Mouse (Mus musculus) neural tube, embryonic 13.5 days (tissue): ENCODE results near the gene Homer2. TPM values are rescaled to one million over a fixed set of nuclear protein-coding genes. Genes with fewer than 3 reads are reported as not detected.

Source experiments
- ATAC-seq: fragments of 200-750 bp; cut with Nextera tagmentation; 2 replicates; pipeline ENCODE4 v1.8.0; 2017; ENCODE audit warnings: low read depth, mild to moderate bottlenecking, moderate TSS enrichment, moderate library complexity
- H3K27ac ChIP-seq: fragments of 300-500 bp; sonication (generic); replicated peaks from 2 replicates; pipeline ENCODE4 v1.5.1; 2015; ENCODE audit warnings: moderate library complexity, mild to moderate bottlenecking, inconsistent platforms
- H3K27me3 ChIP-seq: fragments of 300-500 bp; sonication (generic); 2 replicates; pipeline ENCODE4 v1.6.1; 2015; ENCODE audit warnings: mild to moderate bottlenecking, inconsistent platforms
- H3K36me3 ChIP-seq: fragments of 300-500 bp; sonication (generic); 2 replicates; pipeline ENCODE4 v1.6.1; 2015; ENCODE audit warnings: mild to moderate bottlenecking, inconsistent platforms
- H3K4me1 ChIP-seq: fragments of 300-500 bp; sonication (generic); replicated peaks from 2 replicates; pipeline ENCODE4 v1.6.1; 2015; ENCODE audit warnings: inconsistent platforms
- H3K4me2 ChIP-seq: fragments of 300-500 bp; sonication (generic); 2 replicates; pipeline ENCODE4 v1.6.1; 2015; ENCODE audit warnings: inconsistent platforms, mild to moderate bottlenecking, moderate library complexity
- H3K4me3 ChIP-seq: fragments of 300-500 bp; sonication (generic); 2 replicates; pipeline ENCODE4 v1.5.1; 2015; ENCODE audit warnings: mild to moderate bottlenecking, inconsistent platforms
- H3K9ac ChIP-seq: fragments of 300-500 bp; sonication (generic); 2 replicates; pipeline ENCODE4 v1.6.1; 2015; ENCODE audit warnings: moderate library complexity, mild to moderate bottlenecking, inconsistent platforms
- H3K9me3 ChIP-seq: fragments of 300-500 bp; sonication (generic); 2 replicates; pipeline ENCODE4 v1.6.1; 2016; ENCODE audit warnings: inconsistent platforms
- WGBS: fragments of 180-500 bp; shearing (Covaris S2); methylation state at CpG from one replicate; pipeline ENCODE4 v1.1.7; 2015; 5-methylcytosine and 5-hydroxymethylcytosine counted together
- polyA plus RNA-seq: library from polyadenylated mRNA; unstranded; fragments of >200 nt; fragmentation: Nextera tagmentation; extraction: Ambion mirVana; gene quantifications from 2 replicates; pipeline ENCODE4 v1.2.1, GENCODE M21; 2015

Homer2 gene
- polyA plus RNA-seq, 1 experiment from 2014 or later, result 30.5 TPM

DNA sequence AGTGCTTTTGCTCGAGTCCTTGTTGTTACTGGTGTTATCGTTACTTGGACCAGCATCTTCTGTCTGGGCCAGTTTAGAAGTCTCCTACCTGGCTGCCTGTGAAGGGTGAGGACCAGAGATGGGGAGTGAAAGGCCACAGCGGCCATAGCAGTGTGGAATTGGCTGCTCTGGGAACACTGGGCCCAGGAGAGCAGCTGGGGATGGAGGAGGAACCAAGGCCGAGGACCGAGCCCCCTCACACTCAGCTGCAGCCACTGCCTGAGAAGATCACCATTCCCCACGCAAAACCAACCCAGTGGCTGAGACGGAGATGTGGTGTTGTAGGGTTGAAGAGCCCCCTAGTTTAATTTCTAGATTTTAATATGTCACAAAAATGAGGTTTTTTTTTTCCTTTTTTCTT is 142.6 kb downstream of the Homer2 start:
- 78% methylated on average over 7 of the region's 7 CpGs for WGBS
- H3K27ac ChIP-seq, result no peak overlapping the region
- no peaks in the 10 kb centered on the region for H3K9me3 ChIP-seq
- ATAC-seq, result no peak
- H3K4me2 ChIP-seq, result no peak overlapping the region
- H3K27me3 ChIP-seq, result no peaks in the 10 kb centered on the region
- peaks cover 6% of the 10 kb centered on the region; the same call in 1 of the 2 replicates for H3K4me1 ChIP-seq
- H3K36me3 ChIP-seq, result no peaks in the 10 kb centered on the region
- no peak overlapping the region for H3K4me3 ChIP-seq
- no peak overlapping the region for H3K9ac ChIP-seq

DNA sequence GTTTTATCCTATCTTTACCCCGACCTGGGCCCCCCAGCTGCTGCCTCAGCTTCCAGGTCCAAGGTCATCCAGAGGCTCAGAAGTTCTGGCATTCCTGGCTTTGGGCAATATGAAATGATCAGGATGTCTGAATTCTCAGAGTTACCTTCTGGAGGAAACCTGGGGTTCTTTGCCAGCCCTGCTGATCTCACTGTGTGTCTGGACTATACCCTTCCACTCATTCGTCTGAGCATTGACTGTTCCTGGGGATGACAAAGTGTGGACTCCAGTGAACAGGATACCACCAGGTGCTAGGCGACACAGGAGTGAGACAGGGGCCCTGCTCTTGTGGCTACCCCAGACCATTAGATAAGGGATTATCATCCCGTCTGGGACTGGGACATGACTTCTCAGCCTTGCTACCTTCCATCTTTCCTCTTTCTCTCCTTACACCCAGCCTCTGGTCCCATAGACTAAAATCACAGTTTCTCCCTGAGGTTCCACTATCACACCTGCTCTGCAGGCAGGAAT is 143.8 kb downstream of the Homer2 start:
- no peak overlapping the region for H3K9ac ChIP-seq
- WGBS, result 79% methylated on average over 4 of the region's 4 CpGs
- ATAC-seq, result no peak
- no peaks in the 10 kb centered on the region for H3K9me3 ChIP-seq
- no peak overlapping the region for H3K4me3 ChIP-seq
- no peaks in the 10 kb centered on the region for H3K36me3 ChIP-seq
- H3K27ac ChIP-seq, result no peak overlapping the region
- no peaks in the 10 kb centered on the region for H3K27me3 ChIP-seq
- no peak overlapping the region for H3K4me2 ChIP-seq
- H3K4me1 ChIP-seq, result peaks cover 6% of the 10 kb centered on the region; the same call in 1 of the 2 replicates

DNA sequence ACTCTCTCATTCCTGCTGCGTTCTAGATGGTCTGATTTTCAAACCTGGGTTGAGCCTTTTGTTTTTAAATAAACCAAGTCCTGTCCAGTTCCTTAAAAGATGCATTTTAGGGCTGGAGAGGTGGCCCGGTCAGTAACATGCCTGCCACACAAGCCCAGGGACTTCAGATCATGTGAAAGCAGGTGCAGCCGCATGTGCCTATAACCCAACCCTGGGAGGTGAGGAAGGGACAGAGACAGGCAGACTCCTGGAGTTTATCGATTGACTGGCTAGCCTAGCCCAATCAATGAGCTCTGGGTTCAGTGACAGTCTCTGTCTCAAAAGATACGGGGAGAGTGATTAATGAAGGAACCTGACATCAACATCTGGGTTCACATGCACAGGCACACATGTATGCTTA is 146.1 kb downstream of the Homer2 start:
- Histone ChIP-seq H3K36me3 (no peaks in the 10 kb centered on the region), H3K4me2 (no peak overlapping the region), H3K4me3 (no peak overlapping the region), H3K4me1 (peaks cover 6% of the 10 kb centered on the region; the same call in 1 of the 2 replicates), H3K9me3 (no peaks in the 10 kb centered on the region), H3K9ac (no peak overlapping the region), H3K27me3 (no peaks in the 10 kb centered on the region), H3K27ac (no peak overlapping the region)
- no peak for ATAC-seq
- 74% methylated on average over 5 of the region's 5 CpGs for WGBS

DNA sequence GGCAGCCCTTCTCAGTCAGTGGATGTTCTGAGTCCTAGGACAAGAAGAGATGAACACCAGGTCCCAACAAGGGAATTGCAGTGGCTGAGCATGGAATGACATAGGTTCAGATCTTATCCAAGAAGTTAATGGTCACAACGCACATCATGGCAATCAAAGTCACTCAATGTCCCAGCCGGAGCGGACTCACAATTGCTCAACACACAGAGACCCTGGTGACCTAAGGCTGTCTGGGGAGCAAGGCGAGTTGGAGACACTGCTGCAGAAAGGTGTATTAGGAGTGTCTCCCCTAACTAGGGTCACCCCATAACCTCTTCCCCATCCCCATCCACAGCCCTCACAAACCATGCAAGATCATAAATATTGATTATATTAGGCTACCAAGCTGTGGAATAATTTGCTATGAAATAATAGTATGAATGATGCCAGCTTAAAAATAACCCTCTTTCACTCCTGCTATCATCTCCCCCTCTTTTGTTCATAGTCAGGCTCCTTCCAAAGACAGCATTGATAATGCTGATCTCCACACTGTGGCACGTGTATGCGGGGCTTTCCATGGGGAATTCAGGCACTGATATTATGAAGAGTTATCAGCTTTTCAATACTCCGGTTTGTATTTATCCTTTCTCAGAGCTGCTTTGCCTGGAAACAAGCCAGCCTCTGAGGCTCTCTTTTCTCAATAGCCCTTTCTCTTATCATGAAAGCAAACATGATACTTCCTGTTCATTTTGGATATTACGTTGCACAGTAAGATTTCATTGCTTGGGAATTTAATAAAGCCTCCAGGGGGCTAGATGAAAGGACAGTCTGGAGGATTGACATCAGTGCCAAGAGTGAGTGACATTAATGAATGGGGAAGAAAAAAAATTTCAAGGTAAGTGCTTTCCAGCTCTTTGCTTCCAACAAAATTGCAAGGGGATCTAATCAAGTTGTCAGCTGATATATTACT is 147.0 kb downstream of the Homer2 start:
- no peak overlapping the region for H3K4me2 ChIP-seq
- peaks cover 6% of the 10 kb centered on the region; the same call in 1 of the 2 replicates for H3K4me1 ChIP-seq
- no peak overlapping the region for H3K9ac ChIP-seq
- no peak overlapping the region for H3K4me3 ChIP-seq
- 72% methylated on average over 8 of the region's 8 CpGs for WGBS
- no peaks in the 10 kb centered on the region for H3K36me3 ChIP-seq
- no peaks in the 10 kb centered on the region for H3K27me3 ChIP-seq
- no peak overlapping the region for H3K27ac ChIP-seq
- no peaks in the 10 kb centered on the region for H3K9me3 ChIP-seq
- no peak for ATAC-seq

DNA sequence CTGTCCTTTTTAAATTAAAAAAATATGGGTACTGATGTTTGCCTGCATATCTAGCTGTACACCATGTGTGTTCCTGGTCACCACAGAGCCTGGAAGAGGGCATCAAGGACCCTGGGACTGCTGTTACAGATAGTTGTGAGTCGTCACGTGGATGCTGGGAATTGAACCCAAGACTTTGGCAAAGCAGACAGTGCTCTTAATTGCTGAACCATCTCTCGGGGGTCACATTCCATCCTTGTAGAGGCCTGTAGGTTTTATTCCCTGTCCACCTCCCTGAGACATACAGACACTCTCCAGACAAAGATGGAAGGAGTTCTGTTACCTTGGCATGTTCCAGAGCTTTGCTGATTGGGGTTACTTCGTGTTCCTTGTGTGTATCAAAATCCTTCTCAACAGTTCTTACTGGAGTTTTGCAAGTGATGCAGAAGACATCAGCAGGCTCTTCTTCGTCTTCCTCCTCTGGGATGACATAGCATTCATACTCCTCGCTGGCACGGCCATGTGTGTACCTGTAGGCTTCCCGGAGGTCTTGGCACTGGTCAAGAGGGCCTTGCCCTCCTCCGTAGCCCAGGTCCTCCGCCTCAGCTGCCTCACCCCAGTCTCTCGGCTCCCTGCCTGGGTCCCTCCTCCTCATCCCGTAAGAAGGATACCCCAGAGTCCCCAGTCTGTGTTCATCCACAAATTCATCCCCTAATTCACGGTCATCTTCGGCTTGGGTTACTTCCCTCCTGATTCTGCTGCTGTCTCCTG is 147.9 kb downstream of the Homer2 start:
- ATAC-seq, result no peak
- Histone ChIP-seq H3K9ac (no peak overlapping the region), H3K4me1 (peaks cover 6% of the 10 kb centered on the region; the same call in 1 of the 2 replicates), H3K9me3 (no peaks in the 10 kb centered on the region), H3K36me3 (no peaks in the 10 kb centered on the region), H3K4me2 (no peak overlapping the region), H3K27ac (no peak overlapping the region), H3K27me3 (no peaks in the 10 kb centered on the region), H3K4me3 (no peak overlapping the region)
- WGBS, result 89% methylated on average over 14 of the region's 14 CpGs

DNA sequence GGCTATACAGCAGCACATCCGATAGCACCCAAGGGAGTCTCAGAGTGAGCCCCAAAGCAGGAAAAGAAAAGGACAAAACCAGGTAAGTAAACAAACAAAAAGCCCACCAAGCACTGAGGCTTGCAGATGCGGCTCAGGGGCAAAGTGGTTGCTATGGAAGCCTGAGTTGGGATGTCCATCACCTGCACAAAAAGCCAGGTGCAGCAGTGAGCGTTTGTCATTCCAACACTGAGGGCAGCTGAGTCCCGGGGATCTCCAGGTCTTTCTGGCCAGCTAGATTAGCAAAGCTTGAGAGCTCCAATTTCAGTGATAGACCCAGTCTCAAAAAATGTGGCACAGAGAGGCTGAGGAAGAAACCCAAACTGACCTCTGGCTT is 149.4 kb downstream of the Homer2 start:
- Histone ChIP-seq H3K27ac (no peak overlapping the region), H3K36me3 (no peaks in the 10 kb centered on the region), H3K9ac (no peak overlapping the region), H3K27me3 (no peaks in the 10 kb centered on the region), H3K4me2 (no peak overlapping the region), H3K4me1 (peaks cover 6% of the 10 kb centered on the region; the same call in 1 of the 2 replicates), H3K9me3 (no peaks in the 10 kb centered on the region), H3K4me3 (no peak overlapping the region)
- WGBS, result 72% methylated on average over 4 of the region's 4 CpGs
- ATAC-seq, result no peak

DNA sequence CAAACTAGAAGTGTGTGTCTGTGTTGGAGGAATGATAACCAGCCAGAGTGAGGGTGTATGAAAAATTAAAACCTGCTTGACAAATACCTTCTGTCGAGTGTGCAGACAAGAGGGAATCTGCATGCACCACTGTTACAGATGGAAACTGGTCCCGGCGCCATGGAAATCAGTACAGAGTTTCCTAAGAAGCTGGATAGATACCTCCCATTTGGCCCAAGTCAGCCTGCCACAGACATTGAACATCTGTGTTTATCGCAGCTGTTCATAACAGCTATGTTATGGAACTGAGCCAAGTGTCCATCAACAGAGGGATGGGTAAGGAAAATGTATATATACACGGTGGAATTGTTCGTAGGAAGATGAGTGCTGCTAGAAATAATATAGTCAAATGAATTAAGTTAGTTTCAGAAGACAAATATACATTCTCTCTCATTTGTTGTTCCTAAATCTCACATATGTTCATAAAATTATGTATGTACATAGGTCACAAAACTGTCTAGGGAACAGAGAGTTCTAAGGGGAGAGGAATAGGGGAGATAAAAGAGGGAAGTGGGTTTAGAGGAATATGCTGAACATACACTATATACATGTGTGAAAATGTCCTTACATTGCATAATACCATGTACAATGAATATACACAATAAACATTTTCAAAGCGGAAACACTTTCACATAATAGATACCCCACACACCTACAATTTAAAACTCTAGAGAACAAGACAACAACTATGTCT is 149.9 kb downstream of the Homer2 start:
- H3K4me2 ChIP-seq, result no peak overlapping the region
- H3K9ac ChIP-seq, result no peak overlapping the region
- WGBS, result 77% methylated on average over 7 of the region's 7 CpGs
- no peaks in the 10 kb centered on the region for H3K9me3 ChIP-seq
- no peak for ATAC-seq
- no peak overlapping the region for H3K4me3 ChIP-seq
- H3K4me1 ChIP-seq, result peaks cover 6% of the 10 kb centered on the region; the same call in 1 of the 2 replicates
- no peaks in the 10 kb centered on the region for H3K36me3 ChIP-seq
- H3K27me3 ChIP-seq, result no peaks in the 10 kb centered on the region
- H3K27ac ChIP-seq, result no peak overlapping the region

DNA sequence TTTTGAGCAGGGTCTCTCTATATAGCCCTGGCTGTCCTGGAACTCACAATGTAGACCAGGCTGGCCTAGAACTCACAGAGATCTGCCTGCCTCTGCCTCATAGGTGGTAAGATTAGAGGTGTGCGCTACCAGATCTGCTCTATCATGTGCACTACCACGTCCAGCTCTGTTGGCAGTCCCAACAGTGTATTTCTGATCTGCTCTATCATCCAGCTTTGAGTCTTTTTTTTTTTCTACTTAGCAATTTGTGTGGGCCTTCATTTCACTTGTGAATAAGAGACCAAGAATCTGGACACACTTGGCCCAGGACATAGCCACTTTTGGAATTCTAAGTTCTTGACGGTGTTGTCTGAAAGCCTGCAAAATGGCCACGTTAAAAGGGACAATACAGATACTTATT is 150.5 kb downstream of the Homer2 start:
- Histone ChIP-seq H3K4me1 (peaks cover 6% of the 10 kb centered on the region; the same call in 1 of the 2 replicates), H3K4me3 (no peak overlapping the region), H3K36me3 (no peaks in the 10 kb centered on the region), H3K9ac (no peak overlapping the region), H3K27me3 (no peaks in the 10 kb centered on the region), H3K9me3 (no peaks in the 10 kb centered on the region), H3K4me2 (no peak overlapping the region), H3K27ac (no peak overlapping the region)
- 88% methylated on average over 4 of the region's 4 CpGs for WGBS
- ATAC-seq, result no peak

DNA sequence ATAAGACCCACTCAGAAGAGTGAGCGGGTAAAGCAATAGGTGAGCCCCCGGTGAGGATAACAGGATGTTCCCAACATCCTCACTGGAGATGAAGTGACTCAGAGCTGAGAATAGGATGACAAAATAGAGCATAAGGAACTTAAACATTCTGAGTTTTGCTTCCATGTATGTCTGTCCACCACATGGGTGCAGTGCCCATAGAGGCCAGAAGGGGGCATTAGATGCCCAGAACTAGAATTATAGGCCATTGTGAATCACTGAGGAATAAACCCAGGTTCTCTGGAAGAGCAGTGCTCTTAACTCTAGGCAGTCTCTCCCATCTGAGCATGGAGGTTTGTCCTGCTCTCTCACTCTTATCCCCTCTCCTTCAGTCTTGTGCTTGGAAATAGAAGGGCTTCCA is 153.0 kb downstream of the Homer2 start:
- Histone ChIP-seq H3K27ac (no peak overlapping the region), H3K4me1 (no peaks in the 10 kb centered on the region), H3K27me3 (no peaks in the 10 kb centered on the region), H3K9me3 (no peaks in the 10 kb centered on the region), H3K4me3 (no peak overlapping the region), H3K4me2 (no peak overlapping the region), H3K9ac (no peak overlapping the region), H3K36me3 (no peaks in the 10 kb centered on the region)
- 77% methylated on average over 2 of the region's 2 CpGs for WGBS
- ATAC-seq, result no peak

DNA sequence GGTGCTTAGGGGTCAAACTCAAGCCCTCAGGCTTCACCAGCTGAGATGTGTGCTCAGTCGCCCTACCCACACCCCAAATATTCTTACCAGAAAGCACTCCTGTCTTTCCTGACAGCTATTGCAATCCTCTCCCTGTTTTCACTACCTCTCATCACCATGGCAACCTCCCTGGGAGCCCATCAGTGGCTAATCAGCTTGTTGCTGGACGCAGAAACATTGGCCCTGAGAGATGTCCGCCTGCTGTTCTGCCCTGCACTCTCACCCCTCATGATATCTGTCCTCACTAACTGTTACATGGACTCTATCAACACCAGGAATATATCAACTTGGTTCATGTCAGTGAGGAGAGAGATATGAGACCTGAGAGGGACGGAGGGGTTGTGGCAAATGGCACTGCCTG is 153.7 kb downstream of the Homer2 start:
- H3K36me3 ChIP-seq, result no peaks in the 10 kb centered on the region
- 55% methylated on average over 4 of the region's 4 CpGs for WGBS
- H3K27me3 ChIP-seq, result no peaks in the 10 kb centered on the region
- H3K4me3 ChIP-seq, result no peak overlapping the region
- H3K4me1 ChIP-seq, result no peaks in the 10 kb centered on the region
- no peak overlapping the region for H3K27ac ChIP-seq
- H3K4me2 ChIP-seq, result no peak overlapping the region
- H3K9me3 ChIP-seq, result no peaks in the 10 kb centered on the region
- ATAC-seq, result no peak
- H3K9ac ChIP-seq, result no peak overlapping the region
